Mouse (Mus musculus): Measurements from ENCODE around the gene Prickle4. TPM values are rescaled to one million over a fixed set of nuclear protein-coding genes. Genes with fewer than 3 reads are reported as not detected.

Gene Prickle4
- polyA plus RNA-seq, 1 experiment from 2014 or later: 0.99 TPM

DNA sequence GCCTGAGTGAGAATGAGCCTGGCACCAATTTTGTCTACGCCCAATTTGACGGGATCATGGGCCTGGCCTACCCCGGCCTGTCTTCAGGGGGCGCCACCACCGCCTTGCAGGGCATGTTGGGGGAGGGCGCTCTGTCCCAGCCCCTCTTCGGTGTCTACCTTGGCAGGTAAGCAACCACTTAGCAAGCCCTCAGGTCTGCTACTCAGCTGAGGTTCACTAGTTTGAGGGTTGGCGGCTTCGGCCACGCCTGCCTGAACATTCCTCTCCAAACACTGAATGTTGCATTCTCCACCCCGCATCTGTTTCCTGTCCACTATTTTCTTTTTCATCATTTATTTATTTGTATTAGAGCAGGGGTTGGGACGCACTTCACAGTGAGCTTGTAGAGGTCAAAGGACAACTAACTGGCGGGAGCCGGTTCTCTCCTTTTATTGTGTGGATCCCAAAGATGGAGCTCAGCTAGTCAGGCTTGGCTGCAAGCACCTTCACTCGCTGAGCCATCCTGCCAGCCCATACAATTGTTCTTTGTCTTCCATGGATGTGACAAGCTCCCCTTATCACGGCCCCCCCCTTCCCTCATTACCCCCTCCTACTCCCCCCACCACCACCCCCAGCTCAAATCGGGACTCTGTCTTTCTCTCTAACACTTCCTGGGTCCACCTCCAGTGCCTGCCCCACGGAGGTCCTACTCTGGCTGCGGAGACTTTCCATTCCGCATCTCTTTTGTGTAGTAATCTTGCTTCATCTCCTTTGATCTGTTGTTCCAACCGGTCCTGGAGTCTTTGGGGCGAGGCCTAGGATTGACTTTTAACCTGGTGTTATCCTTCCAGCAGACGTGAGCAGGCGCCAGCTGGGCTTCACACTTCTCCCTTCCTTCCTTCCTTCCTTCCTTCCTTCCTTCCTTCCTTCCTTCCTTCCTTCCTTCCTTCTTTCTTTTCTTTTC, 36.4 kb upstream of the Prickle4 start:
- Histone ChIP-seq H3K27me3 (no peaks in the 10 kb centered on the region), H3K4me3 (replicated peaks) (no peak overlapping the region), H3K4me2 (no peak overlapping the region), H3K27ac (no peak overlapping the region), H3K9ac (no peak overlapping the region), H3K36me3 (no peaks in the 10 kb centered on the region), H3K9me3 (replicated peaks) (no peaks in the 10 kb centered on the region), H3K4me1 (peaks cover 6% of the 10 kb centered on the region; the same call in 1 of the 2 replicates)
- WGBS: 51% methylated on average over 24 of the region's 24 CpGs
- ATAC-seq (replicated peaks; ENCODE audit: low FRiP score): peak; percentile 13; the same call in 1 of the 2 replicates

DNA sequence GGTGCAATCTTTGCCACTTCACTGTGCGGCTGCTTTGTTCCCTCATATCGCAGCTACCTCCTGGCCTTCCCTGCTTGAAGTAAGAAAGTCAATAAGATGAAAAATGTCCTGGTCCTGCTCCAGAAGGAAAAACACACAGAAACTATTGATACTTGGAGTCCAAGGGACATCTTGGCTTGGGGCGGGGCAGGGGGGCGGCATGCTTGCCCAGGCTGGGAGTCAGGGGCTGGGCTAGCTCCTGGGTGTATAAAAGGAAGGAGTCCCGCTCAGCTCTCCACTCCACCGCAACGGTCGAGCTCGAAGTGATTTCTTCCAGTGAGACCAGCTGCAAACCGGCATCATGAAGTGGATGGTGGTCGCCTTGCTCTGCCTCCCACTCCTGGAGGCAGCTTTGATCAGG, 32.0 kb upstream of the Prickle4 start, which contains the start of gene Pgc:
Gene Pgc, plus strand, starts transcription at position 277 of the 400 bp plus-strand sequence.
- Histone ChIP-seq H3K9ac (no peak within 1 kb of the TSS), H3K27me3 (no peaks in the 10 kb centered on the region), H3K4me1 (peaks cover 6% of the 10 kb centered on the region; the same call in 1 of the 2 replicates), H3K27ac (no peak within 1 kb of the TSS), H3K36me3 (no peaks in the 10 kb centered on the region), H3K9me3 (replicated peaks) (no peaks in the 10 kb centered on the region), H3K4me3 (replicated peaks) (no peak within 1 kb of the TSS), H3K4me2 (no peak within 1 kb of the TSS)
- whole genome bisulfite sequencing: 65% methylated on average over 11 of the region's 11 CpGs
- ATAC-seq (replicated peaks; ENCODE audit: low FRiP score): no peak

DNA sequence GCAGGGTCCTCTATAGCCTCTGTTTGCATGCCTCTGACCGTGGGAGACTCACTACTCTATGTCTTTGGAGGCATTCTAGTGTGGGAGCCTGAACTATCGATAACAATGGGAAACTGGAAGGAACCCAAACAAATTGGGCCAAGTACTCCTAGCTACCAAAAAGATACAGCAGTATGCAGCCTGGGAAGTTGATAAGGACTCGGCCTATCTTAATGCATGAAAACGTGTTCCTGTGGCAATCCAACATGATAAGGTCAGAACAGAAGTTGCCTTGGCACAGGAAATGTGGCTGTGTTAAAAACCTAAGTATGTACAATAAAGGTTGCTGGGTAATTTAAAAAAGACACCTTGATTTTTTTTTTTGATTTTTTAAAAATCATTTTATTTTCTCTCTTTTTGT, 26.6 kb upstream of the Prickle4 start:
- H3K27me3 ChIP-seq: no peaks in the 10 kb centered on the region
- H3K27ac ChIP-seq: no peak overlapping the region
- H3K36me3 ChIP-seq: no peaks in the 10 kb centered on the region
- no peak overlapping the region for H3K9ac ChIP-seq
- 83% methylated on average over 4 of the region's 4 CpGs for WGBS
- no peak overlapping the region for H3K4me2 ChIP-seq
- H3K9me3 ChIP-seq (replicated peaks): no peaks in the 10 kb centered on the region
- H3K4me1 ChIP-seq: no peaks in the 10 kb centered on the region
- H3K4me3 ChIP-seq (replicated peaks): no peak overlapping the region
- no peak for ATAC-seq (replicated peaks; ENCODE audit: low FRiP score)

DNA sequence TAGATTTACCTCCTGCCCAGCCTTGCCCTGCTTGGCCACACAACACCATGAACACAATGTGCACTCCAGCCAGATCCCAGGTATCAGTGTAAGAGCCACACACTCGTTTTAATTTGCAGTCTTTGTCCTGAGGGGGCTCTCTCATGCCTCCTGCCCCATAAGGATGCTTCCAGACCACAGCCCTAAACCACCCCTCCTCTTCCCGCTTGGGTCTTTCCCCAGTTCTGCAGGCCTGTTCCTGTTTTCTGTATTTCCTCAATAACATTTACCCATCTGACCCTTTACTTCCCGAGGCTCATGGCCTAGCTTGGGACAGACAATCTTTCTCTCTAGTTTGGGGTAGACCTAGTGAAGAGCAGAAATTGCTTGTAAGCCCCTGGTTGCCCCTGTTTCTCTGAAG, 20.5 kb upstream of the Prickle4 start:
- WGBS: 56% methylated on average over 3 of the region's 3 CpGs

DNA sequence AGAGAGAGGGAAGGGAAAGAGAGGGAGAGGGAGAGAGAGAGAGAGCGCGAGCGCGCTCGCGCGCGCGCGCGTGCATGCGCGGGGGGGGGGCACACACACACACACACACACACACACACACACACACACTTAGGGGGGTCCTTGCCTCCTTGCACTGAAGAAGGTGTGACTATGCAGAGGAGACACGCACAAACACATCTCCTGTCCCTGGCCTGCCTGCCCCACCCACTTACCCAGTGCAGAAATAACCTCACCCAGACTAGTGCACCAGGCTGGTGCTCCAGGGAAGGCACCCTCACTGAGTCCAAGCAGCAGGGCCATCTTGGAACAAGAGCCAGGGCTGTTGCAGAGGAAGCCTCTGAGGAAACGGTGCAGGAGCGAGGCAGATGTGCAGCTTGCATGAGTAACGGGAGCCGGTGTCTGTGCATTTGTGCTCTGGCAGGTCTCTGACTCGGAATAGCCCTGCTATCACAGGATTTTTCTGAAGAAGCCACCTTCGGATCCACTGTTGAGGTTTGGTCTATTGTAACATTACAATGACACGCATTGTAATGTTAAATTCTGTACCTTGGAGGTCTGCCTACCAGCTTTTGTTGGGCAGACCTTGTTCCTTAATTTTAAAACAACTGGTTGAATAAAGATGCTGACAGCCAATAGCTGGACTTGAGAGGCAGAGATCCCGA, 18.5 kb upstream of the Prickle4 start:
- H3K4me1 ChIP-seq: no peaks in the 10 kb centered on the region
- H3K4me2 ChIP-seq: no peak overlapping the region
- H3K9me3 ChIP-seq (replicated peaks): no peaks in the 10 kb centered on the region
- no peaks in the 10 kb centered on the region for H3K27me3 ChIP-seq
- H3K4me3 ChIP-seq (replicated peaks): no peak overlapping the region
- no peak overlapping the region for H3K9ac ChIP-seq
- no peak for ATAC-seq (replicated peaks; ENCODE audit: low FRiP score)
- no peaks in the 10 kb centered on the region for H3K36me3 ChIP-seq
- H3K27ac ChIP-seq: no peak overlapping the region
- 58% methylated on average over 9 of the region's 22 CpGs for WGBS

More for the DNA sequence above, 20.5 kb upstream of the Prickle4 start:
- Histone ChIP-seq H3K27ac (no peak overlapping the region), H3K27me3 (no peaks in the 10 kb centered on the region), H3K36me3 (no peaks in the 10 kb centered on the region), H3K9me3 (replicated peaks) (no peaks in the 10 kb centered on the region), H3K9ac (no peak overlapping the region), H3K4me1 (no peaks in the 10 kb centered on the region), H3K4me2 (no peak overlapping the region), H3K4me3 (replicated peaks) (no peak overlapping the region)
- no peak for ATAC-seq (replicated peaks; ENCODE audit: low FRiP score)

DNA sequence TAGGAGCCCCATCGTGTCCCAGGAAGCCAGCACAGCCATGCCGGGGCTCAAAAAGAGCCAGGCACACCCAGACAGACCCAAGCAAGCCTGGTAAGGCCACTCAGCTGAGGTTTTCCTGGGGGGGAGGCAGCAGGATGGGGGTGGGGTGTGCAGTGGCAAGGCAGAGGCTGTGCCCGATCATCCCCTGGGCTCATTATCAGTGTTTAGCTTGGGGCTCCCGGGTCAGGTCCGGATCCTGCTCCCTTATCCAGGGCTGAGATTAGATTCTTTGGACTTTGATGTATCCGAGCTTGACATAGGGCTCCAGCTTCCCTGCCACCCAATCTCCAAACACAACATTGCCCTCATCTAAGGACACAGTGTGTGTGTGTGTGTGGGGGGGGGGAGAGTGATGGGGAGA, 17.3 kb upstream of the Prickle4 start:
- no peaks in the 10 kb centered on the region for H3K9me3 ChIP-seq (replicated peaks)
- no peak overlapping the region for H3K9ac ChIP-seq
- no peak for ATAC-seq (replicated peaks; ENCODE audit: low FRiP score)
- H3K4me3 ChIP-seq (replicated peaks): no peak overlapping the region
- H3K4me2 ChIP-seq: no peak overlapping the region
- H3K27me3 ChIP-seq: no peaks in the 10 kb centered on the region
- 71% methylated on average over 6 of the region's 6 CpGs for WGBS
- H3K4me1 ChIP-seq: no peaks in the 10 kb centered on the region
- H3K27ac ChIP-seq: no peak overlapping the region
- no peaks in the 10 kb centered on the region for H3K36me3 ChIP-seq

DNA sequence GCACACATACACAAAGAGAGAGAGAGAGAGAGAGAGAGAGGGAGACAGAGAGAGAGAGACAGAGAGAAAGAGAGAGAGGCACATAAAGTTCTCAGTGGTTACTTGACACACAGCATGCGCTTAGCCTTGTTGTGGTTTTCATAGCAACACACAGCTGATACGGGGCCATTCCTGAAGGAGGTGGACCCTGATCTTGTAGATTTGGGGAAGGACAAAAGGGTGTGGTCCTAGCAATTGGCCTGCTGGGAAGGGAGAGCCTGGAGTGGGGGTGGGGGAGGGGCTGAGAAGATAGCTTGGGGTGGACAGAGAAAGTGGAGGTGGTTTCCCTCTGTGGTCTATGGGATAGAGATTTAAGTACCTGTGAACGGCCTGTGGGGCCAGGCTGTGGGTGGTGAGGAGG, 15.5 kb upstream of the Prickle4 start:
- no peak for ATAC-seq (replicated peaks; ENCODE audit: low FRiP score)
- WGBS: 72% methylated on average over 3 of the region's 3 CpGs
- Histone ChIP-seq H3K27me3 (no peaks in the 10 kb centered on the region), H3K27ac (no peak overlapping the region), H3K4me2 (no peak overlapping the region), H3K9ac (no peak overlapping the region), H3K4me1 (no peaks in the 10 kb centered on the region), H3K36me3 (no peaks in the 10 kb centered on the region), H3K4me3 (replicated peaks) (no peak overlapping the region), H3K9me3 (replicated peaks) (no peaks in the 10 kb centered on the region)

DNA sequence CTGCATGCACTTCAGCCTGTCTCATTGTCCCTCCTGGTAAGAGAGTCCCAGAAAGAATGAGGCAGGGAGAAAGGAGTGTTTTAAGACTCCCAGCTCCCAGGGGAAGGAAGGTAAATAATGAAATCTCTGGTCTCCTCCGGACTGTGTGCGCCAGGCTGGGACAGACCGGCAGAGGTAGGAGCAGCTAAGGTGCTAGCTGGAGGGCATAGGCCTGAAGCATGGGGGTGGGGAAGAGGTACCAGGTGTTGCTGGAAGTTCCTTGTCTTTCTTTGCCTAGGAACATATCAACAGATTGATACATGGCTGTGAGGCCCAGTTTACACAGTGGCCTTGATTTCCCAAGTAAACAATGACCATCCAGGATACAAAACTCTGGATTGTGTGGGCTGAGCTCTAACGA, 14.4 kb upstream of the Prickle4 start:
- WGBS: 55% methylated on average over 4 of the region's 4 CpGs
- H3K9ac ChIP-seq: no peak overlapping the region
- 0 out of 2 replicates have a peak, but pooled peaks cover 4% of the 10 kb centered on the region for H3K36me3 ChIP-seq
- H3K9me3 ChIP-seq (replicated peaks): no peaks in the 10 kb centered on the region
- no peak overlapping the region for H3K27ac ChIP-seq
- no peak overlapping the region for H3K4me2 ChIP-seq
- H3K4me3 ChIP-seq (replicated peaks): no peak overlapping the region
- H3K27me3 ChIP-seq: peaks cover 5% of the 10 kb centered on the region; the same call in 1 of the 2 replicates
- no peaks in the 10 kb centered on the region for H3K4me1 ChIP-seq
- ATAC-seq (replicated peaks; ENCODE audit: low FRiP score): no peak

DNA sequence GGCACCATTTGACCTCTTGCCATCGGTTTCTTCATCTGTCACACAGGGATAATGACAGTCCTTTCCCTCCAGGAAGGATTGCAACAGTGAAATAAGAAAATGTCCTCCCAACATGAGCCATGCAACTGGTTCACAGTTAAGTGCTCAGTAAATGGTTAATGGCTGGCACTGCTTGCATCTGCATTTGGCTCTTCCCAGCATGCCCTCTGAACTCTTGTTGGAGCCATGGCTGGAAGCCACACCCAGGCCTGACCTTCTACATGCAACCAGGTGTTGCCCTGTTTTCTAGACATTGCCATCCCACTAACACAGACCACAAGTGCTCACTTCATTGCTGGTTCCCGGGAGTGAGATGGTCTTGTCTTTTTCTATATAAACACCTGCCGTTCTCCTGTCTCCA, 13.4 kb upstream of the Prickle4 start:
- WGBS: 78% methylated on average over 3 of the region's 3 CpGs
- Histone ChIP-seq H3K4me3 (replicated peaks) (no peak overlapping the region), H3K27ac (no peak overlapping the region), H3K36me3 (peaks cover 9% of the 10 kb centered on the region; the same call in 1 of the 2 replicates), H3K4me1 (peaks cover 5% of the 10 kb centered on the region), H3K27me3 (peaks cover 10% of the 10 kb centered on the region), H3K4me2 (no peak overlapping the region), H3K9me3 (replicated peaks) (no peaks in the 10 kb centered on the region), H3K9ac (no peak overlapping the region)
- no peak for ATAC-seq (replicated peaks; ENCODE audit: low FRiP score)

DNA sequence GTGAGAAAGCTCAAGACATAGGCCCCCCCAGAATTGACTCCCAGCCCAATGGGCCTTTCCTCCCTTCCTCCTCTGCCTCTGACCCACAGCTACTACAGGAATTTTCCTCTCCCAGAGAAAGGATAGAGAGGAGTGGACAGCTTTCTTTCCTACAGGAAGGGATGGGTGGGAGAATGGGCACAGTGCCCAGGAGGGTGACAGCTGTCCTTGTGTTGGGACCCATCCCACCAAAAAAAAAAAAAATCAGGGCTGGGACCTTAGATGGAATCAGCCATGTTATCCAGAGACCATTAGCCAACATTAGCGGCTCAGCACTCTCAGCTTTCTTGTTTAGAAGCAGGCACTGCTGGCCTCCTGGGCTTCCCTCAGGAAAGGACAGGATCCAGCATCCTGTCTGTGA, 11.7 kb upstream of the Prickle4 start:
- Histone ChIP-seq H3K27ac (no peak overlapping the region), H3K4me1 (peaks cover 6% of the 10 kb centered on the region), H3K27me3 (peaks cover 16% of the 10 kb centered on the region), H3K36me3 (peaks cover 23% of the 10 kb centered on the region), H3K4me2 (no peak overlapping the region), H3K4me3 (replicated peaks) (no peak overlapping the region), H3K9ac (no peak overlapping the region), H3K9me3 (replicated peaks) (no peaks in the 10 kb centered on the region)
- no peak for ATAC-seq (replicated peaks; ENCODE audit: low FRiP score)
- WGBS: 64% methylated on average over 1 of the region's 1 CpGs

DNA sequence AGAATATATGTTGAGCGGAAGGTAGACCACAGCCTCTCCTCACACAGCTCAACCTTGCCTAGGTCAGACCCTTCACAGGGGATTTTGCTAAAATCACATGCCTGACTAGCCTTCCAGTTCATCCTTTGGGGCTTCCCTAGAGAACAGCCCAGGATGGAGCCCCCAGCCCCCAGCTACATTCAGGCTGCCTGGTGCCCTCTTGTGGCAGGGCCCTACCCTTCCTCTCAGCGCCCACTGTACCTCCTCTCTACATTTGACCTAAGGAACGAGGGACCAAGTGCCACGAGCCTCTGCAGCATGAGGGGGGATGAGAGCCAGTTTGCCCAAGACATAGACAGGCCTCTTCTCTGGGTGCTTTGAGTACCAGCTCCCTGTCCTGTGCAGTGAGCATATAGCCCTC, 10.2 kb upstream of the Prickle4 start:
- ATAC-seq (replicated peaks; ENCODE audit: low FRiP score): no peak
- peaks cover 6% of the 10 kb centered on the region for H3K4me1 ChIP-seq
- no peak overlapping the region for H3K27ac ChIP-seq
- H3K27me3 ChIP-seq: peaks cover 16% of the 10 kb centered on the region
- 87% methylated on average over 4 of the region's 4 CpGs for WGBS
- H3K9ac ChIP-seq: no peak overlapping the region
- peaks cover 29% of the 10 kb centered on the region for H3K36me3 ChIP-seq
- H3K9me3 ChIP-seq (replicated peaks): no peaks in the 10 kb centered on the region
- no peak overlapping the region for H3K4me3 ChIP-seq (replicated peaks)
- no peak overlapping the region for H3K4me2 ChIP-seq

DNA sequence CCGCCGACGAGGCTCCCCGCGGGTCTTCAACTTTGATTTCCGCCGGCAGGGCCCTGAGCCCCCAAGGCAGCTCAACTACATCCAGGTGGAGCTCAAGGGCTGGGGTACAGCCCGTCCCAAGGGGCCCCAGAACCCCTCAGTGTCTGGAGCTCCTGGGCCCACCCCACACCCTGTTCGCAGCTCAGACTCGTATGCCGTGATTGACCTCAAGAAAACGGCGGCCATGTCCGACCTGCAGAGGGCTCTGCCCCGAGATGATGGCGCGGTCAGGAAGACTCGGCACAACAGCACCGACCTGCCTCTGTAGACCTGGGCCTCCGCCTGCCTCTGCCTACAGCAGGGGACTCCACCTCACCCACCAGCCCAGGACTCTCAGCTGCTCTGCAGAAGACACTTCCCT, 9.0 kb upstream of the Prickle4 start:
- no peak overlapping the region for H3K27ac ChIP-seq
- peaks cover 16% of the 10 kb centered on the region for H3K27me3 ChIP-seq
- H3K9ac ChIP-seq: no peak overlapping the region
- no peak for ATAC-seq (replicated peaks; ENCODE audit: low FRiP score)
- H3K4me3 ChIP-seq (replicated peaks): no peak overlapping the region
- no peak overlapping the region for H3K4me2 ChIP-seq
- no peaks in the 10 kb centered on the region for H3K9me3 ChIP-seq (replicated peaks)
- H3K4me1 ChIP-seq: peaks cover 6% of the 10 kb centered on the region
- H3K36me3 ChIP-seq: peaks cover 35% of the 10 kb centered on the region
- WGBS: 29% methylated on average over 20 of the region's 20 CpGs

Data from kidney, embryonic 15.5 days (tissue).